ENCODE assay signal across 8 mouse cellular contexts in genomic region chr11:26386678-26387077, GRCm38 (mm10). TPM values are rescaled to one million over a fixed set of nuclear protein-coding genes. Genes with fewer than 3 reads are reported as not detected.
DNase-seq lines count a peak whose midpoint lies in the region; ATAC-seq and TF ChIP-seq lines count a peak whose summit lies in the region.

No protein-coding gene starts in this region.

- H3K9ac ChIP-seq in heart, embryonic 14.5 days (ENCODE audit: low read length), result peak overlapping the region; percentile 81
- peak overlapping the region; percentile 60 for H3K9ac ChIP-seq in hindbrain, embryonic 14.5 days
- peak overlapping the region; percentile 59 for H3K9ac ChIP-seq in midbrain, embryonic 12.5 days (replicated peaks)

- H3K36me3 ChIP-seq in heart, embryonic 14.5 days (ENCODE audit: control insufficient read depth, insufficient read depth, low read length), result no peaks in the 10 kb centered on the region
- H3K36me3 ChIP-seq in hindbrain, embryonic 14.5 days (replicated peaks; ENCODE audit: control insufficient read depth, insufficient read depth), result no peaks in the 10 kb centered on the region
- H3K36me3 ChIP-seq in midbrain, embryonic 12.5 days, result 0 out of 2 replicates have a peak, but pooled peaks cover 3% of the 10 kb centered on the region

- TF ChIP-seq CTCF in bone marrow, adult 2 months (IDR thresholded peaks at IDR 0.05; ENCODE audit: control insufficient read depth, insufficient read depth, low read length), result no peak

- peak overlapping the region; percentile 66 to 85; a peak in 2 of 4 replicates for H3K27ac ChIP-seq in heart, embryonic 14.5 days (replicated peaks in 1 of 2; ENCODE audit: control insufficient read depth in 1 of 2, insufficient read depth in 1 of 2, low read depth in 2 of 2, low read length in 2 of 2)
- H3K27ac ChIP-seq in bone marrow, adult 2 months (ENCODE audit: control insufficient read depth, insufficient read depth, low read depth, low read length, poor library complexity), result peak overlapping the region; percentile 82; the same call in 1 of the 2 replicates
- 0 out of 2 replicates have a peak overlapping the region, but pooled peaks have one; percentile 75 for H3K27ac ChIP-seq in hindbrain, embryonic 14.5 days
- H3K27ac ChIP-seq in midbrain, embryonic 12.5 days (replicated peaks), result no peak overlapping the region; the same call in 1 of the 2 replicates

- no peaks in the 10 kb centered on the region for H3K27me3 ChIP-seq in heart, embryonic 14.5 days (ENCODE audit: control insufficient read depth, insufficient read depth, low read length)
- no peaks in the 10 kb centered on the region for H3K27me3 ChIP-seq in hindbrain, embryonic 14.5 days (ENCODE audit: control insufficient read depth, insufficient read depth, low read length)
- no peaks in the 10 kb centered on the region for H3K27me3 ChIP-seq in midbrain, embryonic 12.5 days

- TF ChIP-seq POLR2A in bone marrow, adult 2 months (IDR thresholded peaks at IDR 0.05; ENCODE audit: borderline replicate concordance, control insufficient read depth, low read depth, low read length), result no peak

- peak overlapping the region; percentile 78 for H3K4me2 ChIP-seq in heart, embryonic 14.5 days (ENCODE audit: low read length)
- peak overlapping the region; percentile 85 for H3K4me2 ChIP-seq in hindbrain, embryonic 14.5 days (replicated peaks)
- peak overlapping the region; percentile 56 for H3K4me2 ChIP-seq in midbrain, embryonic 12.5 days (replicated peaks)

- WGBS in heart, embryonic 14.5 days, result 72% methylated on average over 2 of the region's 2 CpGs
- WGBS in bone marrow, adult 2 months, result 61% methylated on average over 2 of the region's 2 CpGs
- 58% methylated on average over 2 of the region's 2 CpGs for WGBS in hindbrain, embryonic 14.5 days
- 53% methylated on average over 2 of the region's 2 CpGs for WGBS in midbrain, embryonic 12.5 days

- H3K4me3 ChIP-seq in heart, embryonic 14.5 days (ENCODE audit: control insufficient read depth in 1 of 2, insufficient read depth in 1 of 2, low read depth in 1 of 2, low read length in 2 of 2), result peak overlapping the region; percentile 57 to 70
- H3K4me3 ChIP-seq in bone marrow, adult 2 months (replicated peaks; ENCODE audit: control insufficient read depth, low read depth, low read length), result peak overlapping the region; percentile 80
- H3K4me3 ChIP-seq in hindbrain, embryonic 14.5 days (replicated peaks; ENCODE audit: low read length), result peak overlapping the region; percentile 52
- peak overlapping the region; percentile 74 for H3K4me3 ChIP-seq in midbrain, embryonic 12.5 days

- DNase-seq in heart, adult 18-20 months, result no peak
- DNase-seq in hindbrain, embryonic 14.5 days (ENCODE audit: low spot score), result no peak
- DNase-seq in cerebellum, adult 11 months, result no peak
- DNase-seq in Muller cell, postnatal 12 days (ENCODE audit: inconsistent ontology term), result no peak
- no peak for DNase-seq in thymus, adult 18-20 months

- ATAC-seq in heart, embryonic 14.5 days (ENCODE audit: insufficient number of reproducible peaks, insufficient read depth, low FRiP score, low read depth), result no peak
- ATAC-seq in hindbrain, embryonic 14.5 days (ENCODE audit: low FRiP score), result 0 out of 2 replicates have a peak, but pooled peaks have one; percentile 6
- peak; percentile 19; the same call in 1 of the 2 replicates for ATAC-seq in midbrain, embryonic 12.5 days (ENCODE audit: low FRiP score, low read depth)

- H3K4me1 ChIP-seq in heart, embryonic 14.5 days (ENCODE audit: control insufficient read depth in 2 of 2, insufficient read depth in 2 of 2, low read length in 2 of 2), result peaks cover 0 to 8% of the 10 kb centered on the region in 2 experiments; a peak in 1 of 4 replicates
- H3K4me1 ChIP-seq in bone marrow, adult 2 months (ENCODE audit: control insufficient read depth, insufficient read depth, low read length), result no peaks in the 10 kb centered on the region; the same call in 1 of the 2 replicates
- H3K4me1 ChIP-seq in hindbrain, embryonic 14.5 days (replicated peaks; ENCODE audit: control insufficient read depth, insufficient read depth, low read length), result peaks cover 4% of the 10 kb centered on the region; the same call in 1 of the 2 replicates
- H3K4me1 ChIP-seq in midbrain, embryonic 12.5 days, result 0 out of 2 replicates have a peak, but pooled peaks cover 3% of the 10 kb centered on the region

- no peaks in the 10 kb centered on the region for H3K9me3 ChIP-seq in heart, embryonic 14.5 days (ENCODE audit: control insufficient read depth, low read length)
- no peaks in the 10 kb centered on the region for H3K9me3 ChIP-seq in hindbrain, embryonic 14.5 days (ENCODE audit: control insufficient read depth, low read length)
- H3K9me3 ChIP-seq in midbrain, embryonic 12.5 days, result no peaks in the 10 kb centered on the region

RNA-seq across cellular contexts. Expression of gene Fancl, which starts 0.7 kb away (rescaled TPM):
- polyA plus RNA-seq in heart, embryonic 14.5 days (2014; fragmentation: Nextera tagmentation; extraction: Ambion mirVana), result 21.7 and 23.8 TPM in 2 replicates
- total RNA-seq in heart, adult 18-20 months (2021), result 10 to 100 TPM in 1 of 2 experiments, 1 to 10 TPM in 1; 9.1 to 11.0 TPM
- 19.0 and 24.9 TPM in 2 replicates for polyA plus RNA-seq in bone marrow, adult 2 months (2011; ENCODE audit: insufficient read depth, insufficient read length, low replicate concordance, missing spikeins)
- 14.4 and 15.0 TPM in 2 replicates for polyA plus RNA-seq in hindbrain, embryonic 14.5 days (2014; fragmentation: Nextera tagmentation; extraction: Ambion mirVana)
- polyA plus RNA-seq in midbrain, embryonic 12.5 days (2016; fragmentation: Nextera tagmentation; extraction: Ambion mirVana), result 23.0 and 24.7 TPM in 2 replicates
